19 mouse cellular contexts compared by ENCODE assay signal in genomic region chr16:87691102-87691501, GRCm38 (mm10).
"Had no signal": no experiment of that assay in that cellular context is flagged by ENCODE, and none has a peak within 500 bp of the region (broad histone marks: within the 10 kb centered on the region; RNA-seq: fewer than 3 reads in every experiment).

No protein-coding gene starts in this region.

- H3K9me3 ChIP-seq: limb, embryonic 12.5 days; limb, embryonic 15.5 days; liver, embryonic 13.5 days; stomach, embryonic 15.5 days had no signal

- H3K4me1 ChIP-seq: limb, embryonic 12.5 days; limb, embryonic 15.5 days; stomach, embryonic 15.5 days had no signal

- H3K27me3 ChIP-seq: limb, embryonic 12.5 days; limb, embryonic 15.5 days; liver, embryonic 13.5 days; stomach, embryonic 15.5 days had no signal

- H3K27ac ChIP-seq: kidney, postnatal 0 days; layer of hippocampus, adult 2 months; limb, embryonic 12.5 days; limb, embryonic 15.5 days; liver, embryonic 13.5 days; stomach, embryonic 15.5 days had no signal

- H3K36me3 ChIP-seq: limb, embryonic 12.5 days; limb, embryonic 15.5 days; liver, embryonic 13.5 days; stomach, embryonic 15.5 days had no signal

- H3K9ac ChIP-seq: limb, embryonic 12.5 days; limb, embryonic 15.5 days; liver, embryonic 13.5 days; stomach, embryonic 15.5 days had no signal

- H3K4me2 ChIP-seq: limb, embryonic 12.5 days; limb, embryonic 15.5 days; liver, embryonic 13.5 days; midbrain, embryonic 11.5 days; stomach, embryonic 15.5 days had no signal

- H3K4me3 ChIP-seq: layer of hippocampus, adult 2 months; limb, embryonic 12.5 days; limb, embryonic 15.5 days; liver, embryonic 13.5 days; stomach, embryonic 15.5 days had no signal

- DNase-seq: kidney, adult 2 months; kidney, postnatal 25 days; layer of hippocampus, adult 9-11 months; left cerebral cortex, postnatal 4 days; liver, embryonic 13.5 days; lung, adult 2 months; lung, postnatal 14 days; lung, postnatal 4 days; midbrain, embryonic 14.5 days; right cerebral cortex, postnatal 14 days; right cerebral cortex, postnatal 4 days; spleen, adult 18-20 months; thymus, postnatal 25 days had no signal
